Mouse (Mus musculus) retina, embryonic 14.5 days (tissue): ENCODE measurements around the gene Aim2.
A peak's percentile ranks its signal among the peaks of the same experiment; 100 is the strongest.

Experiments
- DNase-seq: peaks from one replicate; pipeline ENCODE4 v3.0.0-alpha.2; 2015; ENCODE audit warnings: low spot score

Gene Aim2

GRCm38 (mm10) chr1:173391754-173392153 is 41.1 kb downstream of the Aim2 start:
- DNase-seq, result no peak

- DNase-seq, result peak; percentile 90
Measured at GRCm38 (mm10) chr1:173398323-173398970, 47.8 kb downstream of the Aim2 start.

GRCm38 (mm10) chr1:173404696-173405309 is 54.1 kb downstream of the Aim2 start:
- no peak for DNase-seq

- DNase-seq, result no peak
Measured at GRCm38 (mm10) chr1:173409066-173409465, 58.4 kb downstream of the Aim2 start.

GRCm38 (mm10) chr1:173411863-173412262 is 61.2 kb downstream of the Aim2 start:
- DNase-seq, result no peak

GRCm38 (mm10) chr1:173414631-173415030 is 64.0 kb downstream of the Aim2 start:
- DNase-seq, result no peak

GRCm38 (mm10) chr1:173418516-173418915 is 67.8 kb downstream of the Aim2 start:
- DNase-seq, result no peak

GRCm38 (mm10) chr1:173418936-173419621 is 68.4 kb downstream of the Aim2 start:
- no peak for DNase-seq

- DNase-seq, result no peak
Measured at GRCm38 (mm10) chr1:173420374-173420773, 69.7 kb downstream of the Aim2 start.

- DNase-seq, result no peak
Measured at GRCm38 (mm10) chr1:173426345-173426744, 75.7 kb downstream of the Aim2 start.

GRCm38 (mm10) chr1:173427385-173427784 is 76.7 kb downstream of the Aim2 start:
- DNase-seq, result no peak

- DNase-seq, result no peak
Measured at GRCm38 (mm10) chr1:173429995-173430699, 79.5 kb downstream of the Aim2 start.

- DNase-seq, result no peak
Measured at GRCm38 (mm10) chr1:173432411-173432810, 81.7 kb downstream of the Aim2 start.

GRCm38 (mm10) chr1:173437161-173437953 is 86.7 kb downstream of the Aim2 start:
- no peak for DNase-seq

- DNase-seq, result no peak
Measured at GRCm38 (mm10) chr1:173440681-173441080, 90.0 kb downstream of the Aim2 start.

- DNase-seq, result no peak
Measured at GRCm38 (mm10) chr1:173441210-173441609, 90.5 kb downstream of the Aim2 start.

- DNase-seq, result no peak
Measured at GRCm38 (mm10) chr1:173443061-173443460, 92.4 kb downstream of the Aim2 start.

GRCm38 (mm10) chr1:173447067-173447466 is 96.4 kb downstream of the Aim2 start:
- DNase-seq, result no peak

GRCm38 (mm10) chr1:173450621-173451020 is 99.9 kb downstream of the Aim2 start:
- no peak for DNase-seq

GRCm38 (mm10) chr1:173451665-173452064 is 101.0 kb downstream of the Aim2 start:
- no peak for DNase-seq

GRCm38 (mm10) chr1:173456139-173456754 is 105.6 kb downstream of the Aim2 start:
- peak; percentile 85 for DNase-seq
